Mouse (Mus musculus): ENCODE measurements at regions not wholly inside any gene's neighbourhood (a gene's known extent, or its start where the extent isn't known, plus 50 kb on each side); places are given as distances from the start of the nearest gene placed in this dataset.
A peak's percentile ranks its signal among the peaks of the same experiment; 100 is the strongest.

- DNase-seq (ENCODE audit: low spot score): peak; percentile 42
These were observed 288.8 kb upstream of the 4930550L24Rik start for GRCm38 (mm10) chrX:58620403-58620802.
